Mouse (Mus musculus) mouse embryonic stem cell (cell line): ENCODE measurements around the gene Prss21.

Source experiments
- in situ Hi-C, 2 experiments: fragments of 300-500 bp; cut with MboI; formaldehyde crosslinking; loops; 1 replicate in 1 of 2; 3 replicates in 1 of 2; pipeline ENCODE4 v1.14.3; 2019 to 2020; ENCODE audit warnings: low sequenced_read_pairs in 2 of 2, low pct_unique_long_range_greater_than_20kb in 1 of 2, mixed read lengths in 1 of 2; ENCODE audit not compliant: unreplicated experiment in 1 of 2

Prss21 gene

GRCm38 (mm10) chr17:23867756-23868155 is at the start of gene Prss21:
Gene Prss21 (plus strand): TSS chr17:23868056.
- in situ Hi-C loops = loop anchor here in 1 of 2 experiments (25.0 kb wide), 1 partner anchor 420 kb away; no protein-coding TSS in a partner anchor

- in situ Hi-C loops = no loop called here
These were observed 49.3 kb upstream of the Prss21 start for GRCm38 (mm10) chr17:23818579-23818978.

- in situ Hi-C loops = no loop called here
These were observed 48.6 kb upstream of the Prss21 start for GRCm38 (mm10) chr17:23819235-23819634.

- in situ Hi-C loops = no loop called here
These were observed 47.1 kb upstream of the Prss21 start for GRCm38 (mm10) chr17:23820731-23821130.

- in situ Hi-C loops = no loop called here
These were observed 45.8 kb upstream of the Prss21 start for GRCm38 (mm10) chr17:23822094-23822493.

GRCm38 (mm10) chr17:23823018-23823417 is 44.8 kb upstream of the Prss21 start:
- in situ Hi-C loops = no loop called here

GRCm38 (mm10) chr17:23823614-23824013 is 44.2 kb upstream of the Prss21 start:
- in situ Hi-C loops = no loop called here

- in situ Hi-C loops = no loop called here
These were observed 42.3 kb upstream of the Prss21 start for GRCm38 (mm10) chr17:23825591-23825990.

- in situ Hi-C loops = no loop called here
These were observed 39.4 kb upstream of the Prss21 start for GRCm38 (mm10) chr17:23828271-23829001.

- in situ Hi-C loops = no loop called here
These were observed 38.7 kb upstream of the Prss21 start, which contains the start of gene Elob for GRCm38 (mm10) chr17:23829064-23829619. Gene Elob (minus strand): TSS chr17:23829136.

GRCm38 (mm10) chr17:23831201-23831600 is 36.7 kb upstream of the Prss21 start:
- in situ Hi-C loops = no loop called here

GRCm38 (mm10) chr17:23836006-23836575 is 31.8 kb upstream of the Prss21 start, which contains the start of gene Prss33:
Gene Prss33 (minus strand): TSS chr17:23836056.
- in situ Hi-C loops = loop anchor here in 1 of 2 experiments (5.0 kb wide), 1 partner anchor 54 kb away; no protein-coding TSS in a partner anchor

- in situ Hi-C loops = no loop called here
These were observed 26.7 kb upstream of the Prss21 start for GRCm38 (mm10) chr17:23841145-23841544.

GRCm38 (mm10) chr17:23843141-23843811 is 24.6 kb upstream of the Prss21 start:
- in situ Hi-C loops = no loop called here

GRCm38 (mm10) chr17:23843812-23844273 is 24.0 kb upstream of the Prss21 start, which contains the start of the genes Prss32 and Prss41:
Gene Prss32 (plus strand): TSS chr17:23843855.
Gene Prss41 (minus strand): TSS chr17:23844172.
- in situ Hi-C loops = no loop called here

GRCm38 (mm10) chr17:23850028-23850427 is 17.8 kb upstream of the Prss21 start:
- in situ Hi-C loops = loop anchor here in 1 of 2 experiments (25.0 kb wide), 1 partner anchor 437 kb away; no protein-coding TSS in a partner anchor

- in situ Hi-C loops = loop anchor here in 1 of 2 experiments (25.0 kb wide), 1 partner anchor 436 kb away; no protein-coding TSS in a partner anchor
These were observed 16.8 kb upstream of the Prss21 start for GRCm38 (mm10) chr17:23850853-23851749.

GRCm38 (mm10) chr17:23853292-23853691 is 14.6 kb upstream of the Prss21 start:
- in situ Hi-C loops = loop anchor here in 1 of 2 experiments (25.0 kb wide), 1 partner anchor 434 kb away; no protein-coding TSS in a partner anchor
